Mouse (Mus musculus): Measurements from ENCODE around the gene Ski.

DNA sequence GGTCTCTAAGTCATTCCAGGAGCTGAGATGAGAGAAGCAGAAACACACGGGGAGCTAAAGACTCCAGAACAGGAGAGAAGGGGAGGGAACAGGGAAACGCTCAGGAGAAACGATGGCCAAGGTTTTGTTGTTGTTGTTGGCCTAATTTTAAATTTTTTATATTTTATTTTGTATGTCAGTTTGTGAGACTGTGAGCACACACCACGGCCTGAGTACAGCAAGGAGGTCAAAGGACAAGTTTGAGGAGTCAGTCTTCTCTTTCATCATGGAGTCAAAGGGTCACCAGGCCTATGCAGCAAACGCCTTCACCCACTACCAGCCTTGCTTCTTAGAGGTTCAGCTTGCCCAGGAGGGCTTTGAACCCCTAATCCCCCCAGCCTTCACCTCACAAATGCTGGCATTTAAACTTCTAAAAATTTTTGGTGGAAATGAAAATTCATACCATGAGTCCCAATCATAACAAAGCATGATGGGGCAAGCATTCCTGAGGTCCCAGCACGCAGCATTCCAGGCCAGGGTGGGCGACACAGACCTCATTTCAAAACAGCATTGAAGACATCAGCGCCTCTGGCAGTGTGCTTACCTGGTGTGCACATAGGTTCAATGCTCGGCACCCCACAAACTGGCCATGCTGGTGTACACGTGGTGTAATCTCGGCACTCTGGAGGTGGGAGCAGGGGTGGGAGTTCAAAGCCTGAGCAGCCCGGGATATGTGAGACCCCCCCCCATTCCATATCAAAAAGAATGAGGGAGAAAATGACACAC is 82.9 kb downstream of the Ski start:
- TF ChIP-seq CTCF (IDR thresholded peaks at IDR 0.05; ENCODE audit: low read depth, low read length) (no peak), POLR2A (IDR thresholded peaks at IDR 0.05; ENCODE audit: extremely low read depth, insufficient read depth, low read length) (no peak)
